Mouse (Mus musculus) natural killer cell, adult 2 months (primary cell): ENCODE results near the gene Ttll1.
"Not testable (repeated sequence)": the region's sequence is repeated elsewhere in the genome, so short reads cannot be mapped to it uniquely, and the experiment has no call there.

Experiments used
- DNase-seq, 2 experiments: peaks; one replicate each; pipeline ENCODE4 v3.0.0; 2022; ENCODE audit warnings: low spot score in 2 of 2

Gene Ttll1

DNA sequence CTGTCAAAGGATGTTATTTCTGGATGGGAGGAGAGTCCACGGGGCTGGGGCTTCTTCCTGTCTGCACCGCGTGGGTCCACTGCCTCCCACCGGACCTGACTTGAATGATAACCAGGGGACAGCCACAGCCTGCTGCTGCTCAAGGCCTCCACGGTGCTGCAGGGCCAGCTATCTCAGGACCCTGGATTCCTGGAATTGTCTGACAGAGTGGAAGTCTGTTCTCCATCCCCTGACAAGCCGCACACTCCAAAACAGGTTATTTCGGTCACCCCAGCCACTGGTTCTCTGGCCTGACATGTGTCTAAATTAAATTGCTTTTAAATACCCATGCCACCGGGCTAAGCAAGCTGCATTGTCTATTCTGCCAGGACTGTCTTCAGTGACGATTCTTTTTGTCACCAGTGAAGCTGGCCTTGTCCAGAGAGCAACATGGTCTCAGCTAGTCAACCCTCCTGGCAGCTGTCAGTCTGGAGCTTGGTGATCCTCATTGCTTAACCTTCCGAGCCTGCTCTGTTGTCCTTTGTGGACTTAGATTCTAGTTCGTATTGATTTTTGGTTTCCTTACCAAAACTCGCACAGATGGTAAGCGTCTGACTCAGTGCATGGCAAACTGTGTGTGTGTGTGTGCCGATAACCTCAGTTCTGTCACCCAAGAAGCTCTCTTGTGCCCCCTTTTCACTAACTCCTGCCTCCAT, 13.1 kb upstream of the Ttll1 start:
- no peak for DNase-seq

- no peak for DNase-seq
Measured at GRCm38 (mm10) chr15:83523196-83523595, 12.5 kb upstream of the Ttll1 start.

DNA sequence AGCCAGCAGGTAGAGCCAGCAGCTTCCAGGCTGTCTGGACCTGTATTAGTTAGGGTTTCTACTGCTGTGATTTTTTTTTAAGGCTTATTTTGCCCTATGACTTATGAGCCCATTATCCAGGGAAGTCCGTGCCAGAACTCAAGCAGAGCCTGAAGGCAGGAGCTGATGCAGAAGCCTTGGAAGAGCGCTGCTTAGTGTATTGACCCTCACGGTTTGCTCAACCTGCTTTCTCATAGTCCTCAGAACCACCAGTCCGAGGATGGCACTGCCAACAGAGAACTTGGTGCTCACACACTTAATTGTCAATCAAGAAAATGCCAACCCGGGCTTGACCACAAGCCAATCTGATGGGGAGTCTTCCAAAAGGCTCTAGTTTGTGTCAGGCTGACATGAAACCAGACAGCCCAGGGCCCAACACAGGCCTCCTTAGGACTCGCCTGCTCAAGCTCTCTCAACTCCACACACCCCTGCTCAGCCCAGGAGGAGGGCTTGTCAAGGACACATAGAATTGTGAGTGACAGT, 10.2 kb upstream of the Ttll1 start:
- DNase-seq = no peak

DNA sequence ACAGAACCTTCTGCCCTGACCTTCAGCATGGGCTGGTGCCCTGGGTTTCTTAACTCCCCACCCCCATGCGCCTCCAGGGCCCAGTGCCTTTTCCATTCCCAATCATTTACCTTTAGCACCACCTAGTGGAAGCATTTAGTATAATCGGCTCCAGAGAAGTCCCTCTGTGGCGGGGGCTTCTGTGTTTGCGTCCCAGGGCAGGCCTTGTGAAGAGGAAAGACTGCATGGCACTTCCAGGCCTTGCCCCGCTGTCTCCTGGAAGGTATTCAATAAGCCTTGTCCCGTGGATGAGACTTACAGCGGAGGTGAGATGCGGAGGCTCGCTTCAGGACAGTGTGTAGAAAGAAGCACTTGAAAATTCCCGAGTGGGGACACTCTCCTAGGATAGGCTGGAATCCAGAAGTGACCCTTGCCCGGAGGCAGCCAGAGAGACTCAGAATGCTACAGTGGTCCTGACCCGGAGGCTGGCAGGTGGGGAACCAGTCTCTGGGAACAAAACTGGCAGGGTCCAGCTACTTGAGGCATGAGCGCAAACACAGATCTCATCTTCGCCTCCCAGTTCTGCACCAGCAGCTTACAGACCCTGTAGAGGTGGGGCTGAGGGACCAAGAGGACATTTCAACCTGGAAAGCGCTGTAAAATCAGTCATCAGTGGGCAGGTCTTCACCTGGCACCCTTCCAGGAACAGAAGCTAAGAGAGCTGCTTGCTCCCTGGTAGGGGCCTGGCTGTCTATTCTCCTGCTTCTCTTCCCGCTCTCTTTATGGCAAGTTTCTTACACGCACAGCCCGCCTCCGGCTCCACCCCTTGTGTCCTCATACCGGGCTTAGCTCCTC, 7.7 kb upstream of the Ttll1 start:
- DNase-seq = peak; percentile 40 to 56

DNA sequence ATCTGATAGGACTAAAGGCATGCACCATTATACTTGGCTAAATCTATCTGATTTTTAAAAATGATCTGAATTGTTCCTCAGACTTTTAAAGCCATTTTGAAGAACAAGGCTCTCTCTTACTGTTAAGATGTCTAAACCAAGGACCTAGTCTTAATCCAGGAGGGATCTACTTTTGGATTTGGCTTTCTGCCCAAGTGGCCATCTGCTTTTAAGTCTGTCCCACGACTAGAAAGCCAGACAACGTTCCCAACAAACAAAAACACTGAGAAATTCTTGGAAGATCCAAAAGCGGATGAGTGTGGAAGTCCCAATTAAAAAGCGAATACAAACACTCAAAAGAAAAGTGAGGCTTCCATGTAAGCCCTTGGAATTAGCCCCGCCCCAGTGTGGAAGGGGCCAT, 4.3 kb upstream of the Ttll1 start:
- DNase-seq = no peak

GRCm38 (mm10) chr15:83512489-83513281, 2.0 kb upstream of the Ttll1 start:
- no peak for DNase-seq

- no peak for DNase-seq
Measured at GRCm38 (mm10) chr15:83509950-83510804, 516 bp downstream of the Ttll1 start.

DNA sequence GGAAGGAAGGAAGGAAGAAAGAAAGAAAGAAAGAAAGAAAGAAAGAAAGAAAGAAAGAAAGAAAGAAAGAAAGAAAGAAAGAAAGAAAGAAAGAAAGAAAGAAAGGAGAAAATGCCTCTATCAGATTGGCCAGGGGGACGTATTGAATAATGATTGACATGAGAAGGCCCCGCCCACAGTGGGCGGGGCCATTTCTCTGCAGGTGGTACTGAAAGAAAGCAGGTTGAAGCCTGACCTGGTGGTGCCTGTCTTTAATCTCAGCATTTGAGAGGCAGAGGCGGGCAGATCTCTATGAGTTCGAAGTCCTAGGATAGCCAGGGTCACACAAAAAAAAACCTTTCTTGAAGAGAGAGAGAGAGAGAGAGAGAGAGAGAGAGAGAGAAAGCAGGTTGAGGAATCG, 9.2 kb downstream of the Ttll1 start:
- not testable (repeated sequence) for DNase-seq

GRCm38 (mm10) chr15:83500352-83500751, 10.3 kb downstream of the Ttll1 start:
- DNase-seq = peak; percentile 48 to 58

- no peak for DNase-seq
Measured at GRCm38 (mm10) chr15:83499211-83499755, 11.4 kb downstream of the Ttll1 start.

GRCm38 (mm10) chr15:83497299-83497698, 13.4 kb downstream of the Ttll1 start:
- no peak for DNase-seq

DNA sequence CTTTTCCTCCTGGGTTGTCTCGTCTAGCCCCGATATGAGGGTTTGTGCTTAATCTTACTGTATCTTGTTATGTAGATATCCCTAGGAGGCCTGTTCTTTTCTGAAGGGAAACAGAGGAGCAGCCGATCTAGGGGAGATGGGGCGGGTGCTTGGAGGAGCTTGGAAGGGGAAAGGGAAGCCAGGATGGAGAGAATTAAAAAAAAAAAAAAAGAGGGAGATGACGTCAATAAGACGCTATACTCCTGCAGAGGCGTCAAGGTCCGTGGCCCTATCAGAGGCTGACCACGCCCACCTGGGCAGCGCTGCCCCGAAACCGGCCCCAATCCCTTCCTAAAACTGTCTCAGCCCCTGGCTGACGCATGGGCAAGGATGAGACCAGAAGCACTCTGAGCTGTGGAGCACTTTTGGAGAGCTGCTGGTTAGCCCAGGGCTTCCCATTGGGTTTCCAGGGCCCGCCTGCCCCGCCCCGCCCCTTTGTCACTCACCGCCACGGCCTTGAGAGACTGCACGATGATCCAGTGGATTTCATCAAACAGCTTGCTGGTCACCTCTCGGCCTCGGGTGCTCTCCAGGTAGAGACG, 14.8 kb downstream of the Ttll1 start:
- no peak for DNase-seq

GRCm38 (mm10) chr15:83495195-83495594, 15.5 kb downstream of the Ttll1 start:
- DNase-seq = no peak

DNA sequence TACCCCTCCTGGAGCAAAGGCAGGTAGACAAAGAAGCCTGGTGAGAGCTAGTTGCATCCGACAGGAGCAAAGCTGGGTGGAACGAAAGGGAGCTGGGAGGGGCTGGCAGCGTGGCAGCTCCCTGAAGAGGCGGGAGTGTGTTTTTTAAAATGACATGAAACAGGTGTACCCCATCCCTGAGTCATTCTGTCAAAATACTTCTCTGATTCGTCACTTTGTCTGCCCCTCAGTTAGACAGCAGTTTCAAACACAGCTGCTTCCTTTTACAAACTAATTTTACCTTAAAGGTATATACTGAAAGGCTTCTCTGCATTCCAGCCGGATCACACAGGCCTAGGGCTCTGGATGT, 16.1 kb downstream of the Ttll1 start:
- no peak for DNase-seq

DNA sequence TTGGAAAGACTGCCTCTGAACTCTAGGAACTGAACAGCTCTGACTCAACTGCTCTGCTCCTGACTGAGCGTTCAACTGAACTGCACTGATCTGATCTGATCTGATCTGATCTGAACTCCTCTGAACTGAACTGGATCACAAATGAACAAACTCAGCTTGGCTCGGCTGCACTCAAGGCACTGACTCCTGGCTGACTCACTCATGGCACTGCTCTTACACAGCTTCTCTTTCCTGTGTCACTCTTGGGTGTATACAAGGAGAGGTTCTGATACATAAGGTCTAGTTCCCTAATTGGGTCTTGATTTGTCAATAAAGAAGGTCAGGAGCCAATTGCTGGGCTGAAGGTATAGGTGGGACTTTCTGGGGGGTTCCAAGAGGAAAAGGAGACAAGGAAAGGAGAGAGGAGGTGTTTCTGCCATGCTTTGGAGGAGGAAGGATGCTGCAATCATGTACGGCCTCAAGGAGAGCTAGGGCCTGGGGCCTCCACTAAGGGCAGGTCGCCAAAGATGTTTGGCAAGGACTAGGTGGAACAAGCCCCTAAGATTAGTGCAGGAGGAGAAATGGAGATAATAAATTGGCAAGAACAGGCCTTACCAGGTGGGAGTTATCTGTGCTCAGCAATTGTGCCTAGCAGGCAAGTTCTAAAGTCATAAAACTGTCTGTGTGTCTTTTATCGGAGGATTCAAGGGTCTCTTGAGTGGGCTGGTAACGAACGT, 16.7 kb downstream of the Ttll1 start:
- no peak for DNase-seq

DNA sequence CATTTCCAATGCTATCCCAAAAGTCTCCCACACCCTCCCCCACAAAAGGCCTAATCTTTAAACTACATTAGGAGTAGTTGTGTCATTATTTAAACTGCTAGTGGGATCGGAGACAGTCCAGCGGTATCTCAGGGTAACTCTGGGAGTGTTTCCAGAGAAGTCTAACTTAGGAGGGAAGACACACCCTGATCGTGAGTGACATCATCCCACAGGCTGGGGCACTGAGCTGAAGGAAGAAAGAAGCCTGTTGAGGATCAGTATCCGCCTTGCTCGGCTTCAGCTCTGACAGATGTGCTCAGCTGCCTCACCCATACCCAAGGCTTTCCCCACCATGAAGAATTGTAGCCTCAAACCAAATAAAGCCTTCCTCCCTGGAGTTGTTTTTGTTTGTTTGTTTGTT, 18.8 kb downstream of the Ttll1 start:
- no peak for DNase-seq

DNA sequence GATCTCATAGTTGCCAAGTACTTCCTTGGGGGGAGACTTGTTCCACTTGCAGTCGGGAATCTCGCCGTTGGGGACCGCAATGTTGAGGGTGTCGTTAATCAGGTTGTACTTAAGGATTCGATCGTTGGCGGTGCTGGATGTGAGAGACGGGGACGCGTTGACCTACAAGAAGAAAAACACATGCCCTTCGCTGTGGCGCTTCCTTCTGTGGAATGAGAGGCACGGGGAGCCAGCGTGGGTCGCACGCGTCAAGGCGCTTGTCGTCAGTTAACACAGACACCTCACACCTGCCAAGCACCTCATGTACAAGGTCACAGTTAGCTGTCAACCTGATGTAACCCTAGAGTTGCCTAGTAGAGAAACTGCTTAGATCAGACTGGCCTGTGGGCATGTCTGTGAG, 21.2 kb downstream of the Ttll1 start:
- no peak for DNase-seq

GRCm38 (mm10) chr15:83487477-83488115, 23.1 kb downstream of the Ttll1 start:
- DNase-seq = no peak

GRCm38 (mm10) chr15:83484311-83484710, 26.4 kb downstream of the Ttll1 start:
- no peak for DNase-seq
